Mouse (Mus musculus) CH12.LX (cell line): ENCODE data around the gene Dhcr24. TPM values are rescaled to one million over a fixed set of nuclear protein-coding genes. Genes with fewer than 3 reads are reported as not detected.

ENCODE experiments used
- DNase-seq: peaks from one replicate; pipeline ENCODE4 v3.0.0-alpha.2; 2013; ENCODE audit errors: extremely low read depth
- H3K27ac ChIP-seq: 2 replicates; pipeline ENCODE4 v1.5.1; 2012; ENCODE audit warnings: low read depth, mild to moderate bottlenecking, control low read depth, moderate library complexity; ENCODE audit not compliant: insufficient read depth
- H3K27me3 ChIP-seq: replicated peaks from 2 replicates; pipeline ENCODE3; 2012; ENCODE audit warnings: inconsistent platforms
- H3K36me3 ChIP-seq, 2 experiments: replicated peaks in 1 of 2; 2 replicates each; pipeline versions ENCODE3 to v1.6.1; 2012; ENCODE audit warnings: inconsistent platforms in 1 of 2, low read length in 1 of 2, mild to moderate bottlenecking in 1 of 2, mixed read lengths in 1 of 2, moderate library complexity in 1 of 2; ENCODE audit not compliant: control insufficient read depth in 1 of 2, insufficient read depth in 1 of 2
- H3K4me1 ChIP-seq, 2 experiments: 2 replicates each; pipeline ENCODE4 v1.6.1; 2012; ENCODE audit warnings: inconsistent platforms in 1 of 2, moderate library complexity in 1 of 2; ENCODE audit not compliant: insufficient read depth in 2 of 2, control insufficient read depth in 1 of 2
- H3K4me2 ChIP-seq: 2 replicates; pipeline ENCODE4 v1.6.1; 2012; ENCODE audit warnings: low read depth, mild to moderate bottlenecking, control low read depth; ENCODE audit not compliant: poor library complexity, insufficient read depth, severe bottlenecking
- H3K4me3 ChIP-seq, 3 experiments: fragments of 150-350 bp in 1 of 3; sonication (generic) in 1 of 3; replicated peaks in 1 of 3; 2 replicates each; pipeline versions ENCODE3 to v1.5.1; 2011 to 2012; ENCODE audit warnings: low read depth in 2 of 3, low read length in 2 of 3, mild to moderate bottlenecking in 2 of 3, moderate library complexity in 2 of 3, control low read depth in 1 of 3, improper control_type of control experiment in 1 of 3, inconsistent platforms in 1 of 3, mixed read lengths in 1 of 3; ENCODE audit not compliant: poor library complexity in 1 of 3
- H3K79me2 ChIP-seq: replicated peaks from 2 replicates; pipeline ENCODE4 v1.6.1; 2012; ENCODE audit warnings: mild to moderate bottlenecking, moderate library complexity; ENCODE audit not compliant: control insufficient read depth, poor library complexity, insufficient read depth, severe bottlenecking; ENCODE audit errors: extremely low read depth
- H3K9ac ChIP-seq: 2 replicates; pipeline ENCODE4 v1.6.1; 2012; ENCODE audit warnings: low read depth, mild to moderate bottlenecking, control low read depth, moderate library complexity; ENCODE audit not compliant: insufficient read depth
- H3K9me3 ChIP-seq: replicated peaks from 2 replicates; pipeline ENCODE3; 2012; ENCODE audit warnings: low read length, inconsistent platforms, mixed read lengths
- BHLHE40 ChIP-seq: IDR thresholded peaks from 2 replicates; pipeline ENCODE4 v1.6.1; 2011; ENCODE audit warnings: mild to moderate bottlenecking, low read depth, low read length, improper control_type of control experiment
- CHD1 ChIP-seq: IDR thresholded peaks from 2 replicates; pipeline ENCODE4 v1.6.1; 2012; ENCODE audit warnings: low read depth, low read length, improper control_type of control experiment, inconsistent platforms
- CHD2 ChIP-seq: IDR thresholded peaks from 2 replicates; pipeline ENCODE4 v1.6.1; 2011; ENCODE audit warnings: low read length, improper control_type of control experiment
- E2F4 ChIP-seq: IDR thresholded peaks from 2 replicates; pipeline ENCODE4 v1.6.1; 2011; ENCODE audit warnings: low read depth, low read length, improper control_type of control experiment; ENCODE audit not compliant: insufficient replicate concordance
- ELF1 ChIP-seq: IDR thresholded peaks from 2 replicates; pipeline ENCODE4 v1.6.1; 2014; ENCODE audit warnings: low read depth, mild to moderate bottlenecking, inconsistent platforms, low read length, improper control_type of control experiment
- ETS1 ChIP-seq: conservative IDR thresholded peaks from 2 replicates; pipeline ENCODE4 v1.6.1; 2012; ENCODE audit warnings: low read depth, mild to moderate bottlenecking, inconsistent platforms, low read length, improper control_type of control experiment, moderate library complexity
- GABPA ChIP-seq: IDR thresholded peaks from 2 replicates; pipeline ENCODE4 v1.6.1; 2012; ENCODE audit warnings: low read depth, low read length, improper control_type of control experiment, inconsistent platforms; ENCODE audit not compliant: insufficient replicate concordance
- HCFC1 ChIP-seq: IDR thresholded peaks from 2 replicates; pipeline ENCODE4 v1.6.1; 2012; ENCODE audit warnings: low read depth, mild to moderate bottlenecking, inconsistent platforms, low read length, improper control_type of control experiment
- IRF4 ChIP-seq: IDR thresholded peaks from 2 replicates; pipeline ENCODE4 v1.6.1; 2014; ENCODE audit warnings: low read depth, mild to moderate bottlenecking, inconsistent platforms, low read length, improper control_type of control experiment
- JUN ChIP-seq: IDR thresholded peaks from 2 replicates; pipeline ENCODE4 v1.6.1; 2011; ENCODE audit warnings: low read depth, mild to moderate bottlenecking, low read length, improper control_type of control experiment, moderate library complexity; ENCODE audit not compliant: insufficient read depth
- KAT2A ChIP-seq: IDR thresholded peaks from 2 replicates; pipeline ENCODE4 v1.6.1; 2012; ENCODE audit warnings: low read length, improper control_type of control experiment, inconsistent platforms; ENCODE audit not compliant: insufficient replicate concordance
- MAFK ChIP-seq: IDR thresholded peaks from 2 replicates; pipeline ENCODE4 v1.6.1; 2011; ENCODE audit warnings: low read length, improper control_type of control experiment; ENCODE audit not compliant: insufficient replicate concordance
- MAZ ChIP-seq: IDR thresholded peaks from 2 replicates; pipeline ENCODE4 v1.6.1; 2012; ENCODE audit warnings: low read depth, mild to moderate bottlenecking, inconsistent platforms, low read length, improper control_type of control experiment, moderate library complexity
- MXI1 ChIP-seq: IDR thresholded peaks from 2 replicates; pipeline ENCODE4 v1.6.1; 2011; ENCODE audit warnings: mild to moderate bottlenecking, low read depth, low read length, improper control_type of control experiment
- MYC ChIP-seq: IDR thresholded peaks from 2 replicates; pipeline ENCODE4 v1.6.1; 2011; ENCODE audit warnings: low read depth, mild to moderate bottlenecking, improper control_type of control experiment, low read length
- NELFE ChIP-seq: IDR thresholded peaks from 2 replicates; pipeline ENCODE4 v1.6.1; 2011; ENCODE audit warnings: low read depth, low read length, improper control_type of control experiment
- NRF1 ChIP-seq: IDR thresholded peaks from 2 replicates; pipeline ENCODE4 v1.6.1; 2014; ENCODE audit warnings: low read depth, mild to moderate bottlenecking, inconsistent platforms, low read length, improper control_type of control experiment, moderate library complexity
- PAX5 ChIP-seq: IDR thresholded peaks from 2 replicates; pipeline ENCODE4 v1.6.1; 2012; ENCODE audit warnings: low read length, inconsistent platforms, mixed read lengths
- POLR2AphosphoS2 ChIP-seq: IDR thresholded peaks from 2 replicates; pipeline ENCODE4 v1.6.1; 2011; ENCODE audit warnings: low read depth, low read length, improper control_type of control experiment
- RCOR1 ChIP-seq: conservative IDR thresholded peaks from 2 replicates; pipeline ENCODE4 v1.6.1; 2012; ENCODE audit warnings: low read depth, mild to moderate bottlenecking, inconsistent platforms, low read length, improper control_type of control experiment
- SMC3 ChIP-seq: IDR thresholded peaks from 2 replicates; pipeline ENCODE4 v1.6.1; 2011; ENCODE audit warnings: low read depth, low read length, improper control_type of control experiment
- TBP ChIP-seq: conservative IDR thresholded peaks from 2 replicates; pipeline ENCODE4 v1.6.1; 2011; ENCODE audit warnings: low read depth, low read length, improper control_type of control experiment
- UBTF ChIP-seq: IDR thresholded peaks from 2 replicates; pipeline ENCODE4 v1.6.1; 2012; ENCODE audit warnings: low read depth, mild to moderate bottlenecking, inconsistent platforms, low read length, improper control_type of control experiment, moderate library complexity
- USF1 ChIP-seq: IDR thresholded peaks from 2 replicates; pipeline ENCODE4 v1.6.1; 2014; ENCODE audit warnings: low read depth, mild to moderate bottlenecking, inconsistent platforms, low read length, improper control_type of control experiment
- ZKSCAN1 ChIP-seq: IDR thresholded peaks from 2 replicates; pipeline ENCODE4 v1.6.1; 2012; ENCODE audit warnings: low read depth, inconsistent platforms, low read length, improper control_type of control experiment, borderline replicate concordance
- ZMIZ1 ChIP-seq: IDR thresholded peaks from 2 replicates; pipeline ENCODE4 v1.6.1; 2012; ENCODE audit warnings: low read depth, mild to moderate bottlenecking, inconsistent platforms, low read length, improper control_type of control experiment
- dilution Hi-C: fragments of 300-500 bp; cut with MboI; formaldehyde crosslinking; loops from 2 replicates; pipeline ENCODE4 v1.14.3; 2020; ENCODE audit warnings: low sequenced_read_pairs; ENCODE audit not compliant: extremely low pct_unique_long_range_greater_than_20kb, extremely low pct_ligation_motif_present
- in situ Hi-C: fragments of 300-500 bp; cut with MboI; formaldehyde crosslinking; loops from 3 replicates; pipeline ENCODE4 v1.14.3; 2019; ENCODE audit warnings: low sequenced_read_pairs, low pct_ligation_motif_present, low pct_unique_long_range_greater_than_20kb, mixed read lengths
- polyA plus RNA-seq: library from polyadenylated mRNA; unstranded; fragments of >175 nt; gene quantifications from 2 replicates; pipeline ENCODE4 v1.2.1, GENCODE M21; 2012; ENCODE audit warnings: low read depth; ENCODE audit not compliant: insufficient read length
- total RNA-seq, 2 experiments: library from RNA; depleted of rRNA; stranded (reverse); fragments of 300-350 nt in 1 of 2; fragments of >200 nt in 1 of 2; gene quantifications; 2 replicates each; pipeline ENCODE4 v1.2.3; 2012 to 2014

Dhcr24 gene
- total and polyA plus RNA-seq, 3 experiments, result 41.4 to 90.5 (median 46.9) TPM

- Histone ChIP-seq H3K9me3 (no peaks in the 10 kb centered on the region), H3K4me1 (peaks cover 7 to 17% of the 10 kb centered on the region in 2 experiments), H3K4me2 (no peak overlapping the region), H3K36me3 (no peaks in the 10 kb centered on the region), H3K4me3 (no peak overlapping the region), H3K27me3 (no peaks in the 10 kb centered on the region), H3K27ac (no peak overlapping the region), H3K9ac (no peak overlapping the region), H3K79me2 (no peaks in the 10 kb centered on the region)
- TF ChIP-seq ELF1, result no peak
- no peak for TF ChIP-seq MYC
- TF ChIP-seq HCFC1, result no peak
- TF ChIP-seq CHD1, result no peak
- TF ChIP-seq CHD2, result no peak
- TF ChIP-seq SMC3, result no peak
- TF ChIP-seq MAFK, result no peak
- TF ChIP-seq KAT2A, result no peak
- TF ChIP-seq RCOR1, result no peak
- TF ChIP-seq E2F4, result no peak
- no peak for TF ChIP-seq ZKSCAN1
- TF ChIP-seq IRF4, result no peak
- no peak for TF ChIP-seq UBTF
- no peak for TF ChIP-seq GABPA
- TF ChIP-seq POLR2AphosphoS2, result no peak
- TF ChIP-seq MXI1, result no peak
- dilution Hi-C loops, result no loop called here
- no peak for DNase-seq
- in situ Hi-C loops, result no loop called here
Measured at GRCm38 (mm10) chr4:106524131-106524530, 36.7 kb upstream of the Dhcr24 start.

- Histone ChIP-seq H3K4me3 (no peak overlapping the region), H3K9me3 (no peaks in the 10 kb centered on the region), H3K36me3 (no peaks in the 10 kb centered on the region), H3K4me1 (peaks cover 9 to 20% of the 10 kb centered on the region in 2 experiments), H3K4me2 (no peak overlapping the region), H3K27me3 (no peaks in the 10 kb centered on the region), H3K27ac (no peak overlapping the region), H3K9ac (no peak overlapping the region), H3K79me2 (no peaks in the 10 kb centered on the region)
- in situ Hi-C loops (loop anchor here (5.0 kb wide), 1 partner anchor 33 kb away; the partner anchor contains the start of gene Bsnd), dilution Hi-C loops (no loop called here)
- DNase-seq, result no peak
- TF ChIP-seq TBP (no peak), ETS1 (no peak), USF1 (no peak), ELF1 (no peak), IRF4 (no peak), NRF1 (no peak), CHD1 (no peak), ZMIZ1 (no peak), PAX5 (no peak), SMC3 (no peak), JUN (no peak), KAT2A (no peak), MAZ (no peak), NELFE (no peak), GABPA (no peak), BHLHE40 (no peak)
Measured at GRCm38 (mm10) chr4:106525001-106525400, 35.8 kb upstream of the Dhcr24 start.
